Mouse (Mus musculus): Measurements from ENCODE around the gene Ppp6r2.

Ppp6r2 gene

GRCm38 (mm10) chr15:89210915-89211715, at the start of gene Ppp6r2:
TSS of gene Ppp6r2 (plus strand) at chr15:89211553.
- peak; percentile 71 for DNase-seq (ENCODE audit: low spot score)

- no peak for DNase-seq (ENCODE audit: low spot score)
Observed at GRCm38 (mm10) chr15:89165478-89165877, 45.9 kb upstream of the Ppp6r2 start.

GRCm38 (mm10) chr15:89168922-89169321, 42.4 kb upstream of the Ppp6r2 start:
- DNase-seq (ENCODE audit: low spot score) = no peak

- DNase-seq (ENCODE audit: low spot score) = no peak
Observed at GRCm38 (mm10) chr15:89169431-89169830, 41.9 kb upstream of the Ppp6r2 start.

GRCm38 (mm10) chr15:89170102-89170501, 41.3 kb upstream of the Ppp6r2 start:
- DNase-seq (ENCODE audit: low spot score) = no peak

GRCm38 (mm10) chr15:89171526-89172051, 39.8 kb upstream of the Ppp6r2 start:
- no peak for DNase-seq (ENCODE audit: low spot score)

- DNase-seq (ENCODE audit: low spot score) = no peak
Observed at GRCm38 (mm10) chr15:89172276-89172935, 38.9 kb upstream of the Ppp6r2 start.

- no peak for DNase-seq (ENCODE audit: low spot score)
Observed at GRCm38 (mm10) chr15:89173024-89173905, 38.1 kb upstream of the Ppp6r2 start.

- DNase-seq (ENCODE audit: low spot score) = no peak
Observed at GRCm38 (mm10) chr15:89173906-89174214, 37.5 kb upstream of the Ppp6r2 start.

- no peak for DNase-seq (ENCODE audit: low spot score)
Observed at GRCm38 (mm10) chr15:89174889-89175339, 36.4 kb upstream of the Ppp6r2 start.

- DNase-seq (ENCODE audit: low spot score) = no peak
Observed at GRCm38 (mm10) chr15:89175411-89176155, 35.8 kb upstream of the Ppp6r2 start.

- no peak for DNase-seq (ENCODE audit: low spot score)
Observed at GRCm38 (mm10) chr15:89177121-89177520, 34.2 kb upstream of the Ppp6r2 start.

- DNase-seq (ENCODE audit: low spot score) = no peak
Observed at GRCm38 (mm10) chr15:89177576-89178259, 33.6 kb upstream of the Ppp6r2 start.

GRCm38 (mm10) chr15:89178260-89178860, 33.0 kb upstream of the Ppp6r2 start:
- no peak for DNase-seq (ENCODE audit: low spot score)

- DNase-seq (ENCODE audit: low spot score) = no peak
Observed at GRCm38 (mm10) chr15:89178954-89179629, 32.3 kb upstream of the Ppp6r2 start.

- no peak for DNase-seq (ENCODE audit: low spot score)
Observed at GRCm38 (mm10) chr15:89179630-89179964, 31.8 kb upstream of the Ppp6r2 start.

GRCm38 (mm10) chr15:89180081-89180541, 31.2 kb upstream of the Ppp6r2 start:
- DNase-seq (ENCODE audit: low spot score) = no peak

GRCm38 (mm10) chr15:89180571-89181229, 30.7 kb upstream of the Ppp6r2 start, which contains the start of gene Plxnb2:
TSS of gene Plxnb2 (minus strand) at chr15:89180788.
- no peak for DNase-seq (ENCODE audit: low spot score)

- no peak for DNase-seq (ENCODE audit: low spot score)
Observed at GRCm38 (mm10) chr15:89181561-89182270, 29.6 kb upstream of the Ppp6r2 start.
